Comparison of ENCODE assay signal across 22 mouse cellular contexts in the genomic region with DNA sequence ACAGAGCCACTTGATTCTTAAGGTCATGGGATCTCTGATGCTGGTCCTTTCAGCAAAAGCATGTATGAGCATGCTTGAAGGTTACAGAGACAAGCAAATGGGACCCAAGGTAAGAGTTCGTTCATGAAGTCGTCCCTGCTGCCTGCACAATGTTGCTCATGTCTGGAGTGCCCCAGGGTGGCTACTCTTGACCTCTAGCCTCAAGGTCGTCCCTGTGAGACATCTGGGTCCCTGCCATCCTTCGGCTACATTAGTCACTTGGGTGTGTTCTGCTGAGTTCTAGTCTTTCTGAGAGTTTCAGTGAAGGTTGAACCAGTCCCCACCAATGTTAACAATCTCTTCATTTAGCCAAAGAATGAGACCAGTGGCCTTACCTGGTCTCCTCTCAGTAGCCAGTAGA.
"Had no signal": no experiment of that assay in that cellular context is flagged by ENCODE, and none has a peak within 500 bp of the region (broad histone marks: within the 10 kb centered on the region; RNA-seq: fewer than 3 reads in every experiment).

No protein-coding gene starts in this region.

- H3K4me1 ChIP-seq: stomach, embryonic 15.5 days had no signal

- DNase-seq: kidney, postnatal 14 days; kidney, postnatal 4 days; left cerebral cortex, postnatal 4 days; liver, postnatal 0 days; lung, embryonic 14.5 days; lung, postnatal 10 days; lung, postnatal 36 days; retina, postnatal 1 day; right cerebral cortex, postnatal 25 days; spleen, adult 18-20 months; thymus, postnatal 25 days had no signal

- H3K9me3 ChIP-seq: limb, embryonic 12.5 days; limb, embryonic 15.5 days; megakaryocyte, embryonic 14.5 days; midbrain, embryonic 10.5 days; midbrain, embryonic 13.5 days; neural tube, embryonic 13.5 days; stomach, embryonic 15.5 days had no signal

- ATAC-seq: liver, postnatal 0 days; midbrain, embryonic 13.5 days; midbrain, embryonic 16.5 days had no signal

- H3K9ac ChIP-seq: limb, embryonic 12.5 days; limb, embryonic 15.5 days; liver, embryonic 14.5 days; liver, postnatal 0 days; lung, embryonic 14.5 days; midbrain, embryonic 13.5 days; neural tube, embryonic 13.5 days; stomach, embryonic 15.5 days had no signal

- H3K4me2 ChIP-seq: limb, embryonic 12.5 days; limb, embryonic 15.5 days; liver, embryonic 11.5 days; lung, embryonic 14.5 days; midbrain, embryonic 13.5 days; neural tube, embryonic 13.5 days; stomach, embryonic 15.5 days had no signal

- H3K27me3 ChIP-seq: limb, embryonic 12.5 days; limb, embryonic 15.5 days; megakaryocyte, embryonic 14.5 days; midbrain, embryonic 13.5 days; neural tube, embryonic 13.5 days; stomach, embryonic 15.5 days had no signal

- H3K4me3 ChIP-seq: limb, embryonic 12.5 days; limb, embryonic 15.5 days; megakaryocyte, embryonic 14.5 days; midbrain, embryonic 10.5 days; midbrain, embryonic 13.5 days; myocyte; neural tube, embryonic 13.5 days; stomach, embryonic 15.5 days had no signal

- H3K36me3 ChIP-seq: limb, embryonic 12.5 days; limb, embryonic 15.5 days; midbrain, embryonic 10.5 days; midbrain, embryonic 13.5 days; neural tube, embryonic 13.5 days; stomach, embryonic 15.5 days had no signal

- H3K27ac ChIP-seq: limb, embryonic 12.5 days; limb, embryonic 15.5 days; liver, embryonic 14.5 days; midbrain, embryonic 10.5 days; midbrain, embryonic 13.5 days; neural tube, embryonic 13.5 days; stomach, embryonic 15.5 days had no signal
